Mouse (Mus musculus) Patski (cell line): ENCODE data around the gene Aldh1a2. TPM values are rescaled to one million over a fixed set of nuclear protein-coding genes. Genes with fewer than 3 reads are reported as not detected.

Experiments
- ATAC-seq: fragments of 100-300 bp; one replicate; pipeline ENCODE4 v1.8.0; 2021
- CTCF ChIA-PET: fragments of 350-600 bp; sonication (Branson Sonifier 250); formaldehyde crosslinking; loops from one replicate; lab custom pipeline; 2022; ENCODE audit warnings: inconsistent platforms; lab: Charles Lee
- POLR2A ChIA-PET: fragments of 350-600 bp; sonication (Branson Sonifier 250); formaldehyde crosslinking; loops from one replicate; lab custom pipeline; 2022; ENCODE audit warnings: antibody characterized with exemption, inconsistent platforms; lab: Charles Lee
- DNase-seq: peaks from one replicate; pipeline ENCODE4 v3.0.0-alpha.2; 2011; ENCODE audit warnings: low read depth, low spot score
- H3K27me3 ChIP-seq: fragments of 371-371 bp; one replicate; pipeline ENCODE4 v1.5.1; 2021
- CTCF ChIP-seq: fragments of 100-300 bp; IDR thresholded peaks from one replicate; pipeline ENCODE4 v1.5.1; 2021
- in situ Hi-C: fragments of 300-500 bp; cut with MboI; formaldehyde crosslinking; loops from 3 replicates; pipeline ENCODE4 v1.11.1; 2018; ENCODE audit warnings: low pct_unique_long_range_greater_than_20kb, mixed read lengths
- polyA plus RNA-seq: library from polyadenylated mRNA; unstranded; gene quantifications from one replicate; pipeline ENCODE4 v1.2.3, GENCODE M21; 2021

The Aldh1a2 gene
- polyA plus RNA-seq, 1 experiment from 2014 or later = 138 TPM

- in situ Hi-C loops = no loop called here
- no peak for TF ChIP-seq CTCF
- ATAC-seq = peak; percentile 80
- ChIA-PET CTCF (interaction anchor here (1.3 to 1.6 kb wide), 4 partner anchors 10 to 32 kb away, joined by 3 to 5 read pairs (median 4); no protein-coding TSS in a partner anchor), POLR2A (no interaction called here)
- no peaks in the 10 kb centered on the region for H3K27me3 ChIP-seq
- DNase-seq = peak; percentile 58
Measured at GRCm38 (mm10) chr9:71288738-71289137, 73.1 kb downstream of the Aldh1a2 start.

GRCm38 (mm10) chr9:71289810-71290209 lies 74.2 kb downstream of the Aldh1a2 start:
- in situ Hi-C loops = no loop called here
- ATAC-seq = no peak
- no peak for TF ChIP-seq CTCF
- no peak for DNase-seq
- ChIA-PET POLR2A (interaction anchor here (1.5 kb wide), 1 partner anchor 9 kb away, joined by 3 read pairs; no protein-coding TSS in a partner anchor), CTCF (interaction anchor here (1.2 to 1.3 kb wide), 3 partner anchors 25 to 73 kb away, joined by 3 to 5 read pairs (median 4); no protein-coding TSS in a partner anchor)
- no peaks in the 10 kb centered on the region for H3K27me3 ChIP-seq

GRCm38 (mm10) chr9:71290730-71291129 lies 75.1 kb downstream of the Aldh1a2 start:
- CTCF ChIA-PET = interaction anchor here (1.2 to 1.3 kb wide), 5 partner anchors 24 to 74 kb away, joined by 3 to 5 read pairs (median 4); no protein-coding TSS in a partner anchor
- POLR2A ChIA-PET = interaction anchor here (1.5 kb wide), 1 partner anchor 9 kb away, joined by 3 read pairs; no protein-coding TSS in a partner anchor
- ATAC-seq = peak; percentile 73
- DNase-seq = peak; percentile 70
- no peak for TF ChIP-seq CTCF
- no peaks in the 10 kb centered on the region for H3K27me3 ChIP-seq
- in situ Hi-C loops = no loop called here

GRCm38 (mm10) chr9:71295501-71295900 lies 79.9 kb downstream of the Aldh1a2 start:
- H3K27me3 ChIP-seq = no peaks in the 10 kb centered on the region
- ChIA-PET POLR2A (no interaction called here), CTCF (no interaction called here)
- TF ChIP-seq CTCF = no peak
- ATAC-seq (no peak), DNase-seq (no peak)
- in situ Hi-C loops = no loop called here

GRCm38 (mm10) chr9:71303594-71303993 lies 88.0 kb downstream of the Aldh1a2 start:
- in situ Hi-C loops = no loop called here
- H3K27me3 ChIP-seq = no peaks in the 10 kb centered on the region
- DNase-seq (no peak), ATAC-seq (no peak)
- POLR2A ChIA-PET = no interaction called here
- no peak for TF ChIP-seq CTCF
- CTCF ChIA-PET = no interaction called here

GRCm38 (mm10) chr9:71307106-71307789 lies 91.7 kb downstream of the Aldh1a2 start:
- no peak for DNase-seq
- POLR2A ChIA-PET = no interaction called here
- ATAC-seq = no peak
- in situ Hi-C loops = no loop called here
- no peaks in the 10 kb centered on the region for H3K27me3 ChIP-seq
- no peak for TF ChIP-seq CTCF
- CTCF ChIA-PET = no interaction called here

- POLR2A ChIA-PET = interaction anchor here (0.5 kb wide), 1 partner anchor 11 kb away, joined by 3 read pairs; no protein-coding TSS in a partner anchor
- ATAC-seq = no peak
- CTCF ChIA-PET = interaction anchor here (1.5 to 1.6 kb wide), 2 partner anchors 25 to 27 kb away, joined by 4 to 5 read pairs; no protein-coding TSS in a partner anchor
- TF ChIP-seq CTCF = no peak
- DNase-seq = no peak
- no peaks in the 10 kb centered on the region for H3K27me3 ChIP-seq
- in situ Hi-C loops = no loop called here
Measured at GRCm38 (mm10) chr9:71315960-71316359, 100.4 kb downstream of the Aldh1a2 start.

GRCm38 (mm10) chr9:71317096-71317920 lies 101.7 kb downstream of the Aldh1a2 start:
- no peaks in the 10 kb centered on the region for H3K27me3 ChIP-seq
- ChIA-PET CTCF (interaction anchor here (0.8 to 1.6 kb wide), 4 partner anchors 27 to 299 kb away, joined by 3 to 4 read pairs (median 3); no protein-coding TSS in a partner anchor), POLR2A (no interaction called here)
- ATAC-seq (no peak), DNase-seq (peak; percentile 64)
- in situ Hi-C loops = no loop called here
- no peak for TF ChIP-seq CTCF

GRCm38 (mm10) chr9:71317921-71318241 lies 102.3 kb downstream of the Aldh1a2 start:
- in situ Hi-C loops = no loop called here
- CTCF ChIA-PET = interaction anchor here (1.0 kb wide), 1 partner anchor 32 kb away, joined by 3 read pairs; no protein-coding TSS in a partner anchor
- POLR2A ChIA-PET = interaction anchor here (0.5 kb wide), 1 partner anchor 95 kb away, joined by 3 read pairs; no protein-coding TSS in a partner anchor
- TF ChIP-seq CTCF = no peak
- DNase-seq (no peak), ATAC-seq (no peak)
- no peaks in the 10 kb centered on the region for H3K27me3 ChIP-seq

- CTCF ChIA-PET = interaction anchor here (1.0 to 1.5 kb wide), 5 partner anchors 31 to 105 kb away, joined by 3 to 4 read pairs (median 3); partner anchors contain the start of gene Aldh1a2
- TF ChIP-seq CTCF = no peak
- in situ Hi-C loops = loop anchor here (5.0 to 10.0 kb wide), 2 partner anchors 43 to 105 kb away; partner anchors contain the start of gene Aldh1a2
- DNase-seq (no peak), ATAC-seq (no peak)
- no peaks in the 10 kb centered on the region for H3K27me3 ChIP-seq
- POLR2A ChIA-PET = no interaction called here
Measured at GRCm38 (mm10) chr9:71319776-71320175, 104.2 kb downstream of the Aldh1a2 start.
